8 mouse cellular contexts compared by ENCODE assay signal in the genomic region with DNA sequence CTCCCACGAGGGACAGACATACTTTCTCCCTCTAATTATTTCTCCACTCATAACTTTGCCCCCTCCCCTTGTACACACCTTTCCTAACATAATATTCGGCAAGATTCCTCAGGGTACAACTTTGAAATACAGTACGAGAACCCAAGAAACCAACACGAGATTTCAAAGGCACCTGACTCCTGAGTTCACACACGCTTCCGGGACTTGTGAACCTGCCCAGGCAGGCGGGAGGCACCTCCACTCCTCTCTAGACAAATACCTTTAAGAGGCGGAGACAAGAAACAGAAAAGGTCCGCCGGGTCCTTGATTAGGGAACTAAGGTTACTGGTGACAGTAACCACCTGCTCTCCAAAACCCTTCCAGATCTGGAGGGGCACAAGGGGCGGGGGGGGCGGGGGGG. TPM values are rescaled to one million over a fixed set of nuclear protein-coding genes. Genes with fewer than 3 reads are reported as not detected.
DNase-seq lines count a peak whose midpoint lies in the region; ATAC-seq and TF ChIP-seq lines count a peak whose summit lies in the region.

No protein-coding gene starts in this region.

- WGBS in large intestine, adult 2 months, result 5% methylated on average over 12 of the region's 12 CpGs
- 6% methylated on average over 12 of the region's 12 CpGs for WGBS in midbrain, embryonic 13.5 days

- peaks cover 34% of the 10 kb centered on the region for H3K4me1 ChIP-seq in midbrain, embryonic 13.5 days (replicated peaks)

- no peak for TF ChIP-seq CTCF in gastrocnemius, adult 2 months (IDR thresholded peaks at IDR 0.05)
- TF ChIP-seq CTCF in brain, embryonic 14.5 days (IDR thresholded peaks at IDR 0.05; ENCODE audit: borderline replicate concordance, extremely low read depth, insufficient read depth, insufficient read length), result no peak

- DNase-seq in gastrocnemius, adult 2 months, result no peak
- DNase-seq in gastrocnemius, postnatal 10 days, result no peak
- DNase-seq in brain, embryonic 14.5 days (ENCODE audit: low read depth), result peak; percentile 37
- peak; percentile 29 for DNase-seq in forelimb bud, embryonic 11.5 days (ENCODE audit: low read depth, low spot score)
- DNase-seq in large intestine, adult 2 months (ENCODE audit: low read depth, low spot score), result peak; percentile 55
- DNase-seq in frontal cortex, postnatal 14 days (ENCODE audit: low spot score in 2 of 2), result no peak
- no peak for DNase-seq in right cerebral cortex, postnatal 36 days (ENCODE audit: low spot score in 2 of 2)

- peaks cover 19% of the 10 kb centered on the region for H3K27me3 ChIP-seq in midbrain, embryonic 13.5 days

- no peak overlapping the region for H3K27ac ChIP-seq in gastrocnemius, adult 2 months
- H3K27ac ChIP-seq in midbrain, embryonic 13.5 days, result no peak overlapping the region

- peak overlapping the region; percentile 73 for H3K4me2 ChIP-seq in midbrain, embryonic 13.5 days (replicated peaks)

- H3K36me3 ChIP-seq in midbrain, embryonic 13.5 days, result no peaks in the 10 kb centered on the region; the same call in 1 of the 2 replicates

- peak overlapping the region; percentile 91 for H3K9ac ChIP-seq in midbrain, embryonic 13.5 days (replicated peaks)

- no peaks in the 10 kb centered on the region for H3K9me3 ChIP-seq in midbrain, embryonic 13.5 days

- peak; percentile 2; the same call in 1 of the 2 replicates for ATAC-seq in midbrain, embryonic 13.5 days

- no peak for TF ChIP-seq POLR2A in brain, embryonic 14.5 days (IDR thresholded peaks at IDR 0.05; ENCODE audit: borderline replicate concordance, extremely low read depth, insufficient read depth, insufficient read length, poor library complexity, severe bottlenecking)

- H3K4me3 ChIP-seq in gastrocnemius, adult 2 months, result peak overlapping the region; percentile 81; the same call in 1 of the 2 replicates
- peak overlapping the region; percentile 88 for H3K4me3 ChIP-seq in midbrain, embryonic 13.5 days (replicated peaks)

- intact Hi-C loops in gastrocnemius, adult 2 months (cut with DNase I), result no loop called here

RNA-seq across cellular contexts. Expression of a gene that starts 1.1 kb away (rescaled TPM):
- total RNA-seq in gastrocnemius, adult 2 months (2021), result under 1 TPM; 0.08 to 0.10 TPM
- under 1 TPM; 0.14 to 0.29 TPM for total RNA-seq in gastrocnemius, postnatal 10 days (2021)
- polyA plus RNA-seq in brain, embryonic 14.5 days (2012; rRNA removed), result 10.0 and 24.6 TPM in 2 replicates
- polyA plus RNA-seq in large intestine, adult 2 months (2012; rRNA removed), result 3.0 and 4.3 TPM in 2 replicates
- polyA plus RNA-seq in midbrain, embryonic 13.5 days (2015; fragmentation: Nextera tagmentation; extraction: Ambion mirVana), result 7.2 and 9.3 TPM in 2 replicates

Comparison
In these comparisons a context has a peak if more than half of its experiments do, and no peak if none do; other contexts are left out.
1. DNase-seq: peak in brain, embryonic 14.5 days (single experiment), forelimb bud, embryonic 11.5 days (single experiment) and large intestine, adult 2 months (single experiment); none in gastrocnemius, adult 2 months (single experiment), gastrocnemius, postnatal 10 days (single experiment), frontal cortex, postnatal 14 days (0 of 2) and right cerebral cortex, postnatal 36 days (0 of 2).